Mouse (Mus musculus): Measurements from ENCODE around the gene Timm23. TPM values are rescaled to one million over a fixed set of nuclear protein-coding genes. Genes with fewer than 3 reads are reported as not detected.

Timm23 gene
- polyA plus RNA-seq (2015; fragmentation: Nextera tagmentation; extraction: Ambion mirVana), result 248 and 274 TPM in 2 replicates

DNA sequence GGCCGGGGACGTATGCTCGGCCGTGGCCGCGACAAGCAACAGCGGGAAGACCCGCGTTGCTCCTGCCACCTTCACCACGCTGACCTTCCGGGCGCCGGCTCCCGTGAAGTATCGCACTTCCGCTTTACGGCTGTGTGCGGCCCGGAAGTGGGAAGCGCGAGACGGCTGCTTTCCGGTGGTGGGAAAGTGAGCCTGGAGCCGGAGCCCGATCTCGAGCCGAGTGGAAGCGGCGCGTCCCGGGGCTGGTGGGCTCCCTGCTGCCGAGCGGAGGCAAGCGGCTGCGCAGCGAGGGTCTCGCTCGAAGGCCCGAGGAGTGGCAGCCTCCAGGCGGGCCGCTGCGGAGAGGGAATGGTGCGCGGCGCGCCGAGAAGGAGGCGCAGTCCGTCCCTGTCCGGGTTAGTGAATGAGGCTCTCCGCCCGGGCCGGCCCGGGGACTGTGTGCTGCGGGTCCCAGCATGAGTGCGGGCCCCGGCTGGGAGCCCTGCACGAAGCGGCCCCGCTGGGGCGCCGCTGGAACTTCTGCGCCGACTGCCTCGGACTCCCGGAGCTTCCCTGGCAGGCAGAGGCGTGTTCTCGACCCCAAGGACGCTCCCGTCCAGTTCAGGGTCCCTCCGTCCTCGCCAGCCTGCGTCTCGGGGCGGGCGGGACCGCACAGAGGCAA is at the start of gene Timm23, which contains the start of gene Parg:
TSS of gene Timm23 (minus strand) at position 108 of the 661 bp plus-strand sequence.
TSS of gene Parg (plus strand) at position 159 of the 661 bp plus-strand sequence.

GRCm38 (mm10) chr14:32159690-32160246 is 41.9 kb downstream of the Timm23 start, which contains the start of gene Ncoa4:
Ncoa4 (plus strand) TSS chr14:32159865.

DNA sequence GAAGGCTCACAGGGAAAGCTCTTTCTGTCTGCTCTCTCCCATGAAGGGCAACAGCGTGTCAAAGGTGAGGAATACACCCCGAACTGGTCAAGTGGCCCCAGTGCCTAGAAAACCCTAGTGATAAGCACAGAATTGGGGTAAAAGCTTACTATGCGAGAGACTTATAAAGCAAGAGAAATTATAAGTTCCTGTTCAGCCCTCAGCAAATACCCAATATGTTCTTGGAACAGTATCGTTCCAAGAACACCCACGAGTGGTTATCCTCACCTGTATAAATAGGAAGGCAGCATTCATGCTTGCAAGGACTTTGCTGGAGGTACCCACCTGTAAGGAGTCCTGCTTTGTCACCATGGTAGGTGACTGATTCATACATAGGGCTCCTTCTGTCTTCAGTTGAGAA is 60.0 kb downstream of the Timm23 start, which contains the start of gene Msmb:
TSS of gene Msmb (plus strand) at position 301 of the 400 bp plus-strand sequence.

Other genes starting within 250 kb of the Timm23 start
- 0.65 and 0.78 TPM in 2 replicates for gene Galnt15, start 172.9 kb downstream of the Timm23 start, polyA plus RNA-seq (2015; fragmentation: Nextera tagmentation; extraction: Ambion mirVana)
- gene Oxnad1, start 116.5 kb downstream of the Timm23 start, polyA plus RNA-seq (2015; fragmentation: Nextera tagmentation; extraction: Ambion mirVana), result 24.3 and 25.2 TPM in 2 replicates
- 72.8 and 73.7 TPM in 2 replicates for gene Dph3, start 116.2 kb downstream of the Timm23 start, polyA plus RNA-seq (2015; fragmentation: Nextera tagmentation; extraction: Ambion mirVana)
- gene Msmb, start 59.9 kb downstream of the Timm23 start, polyA plus RNA-seq (2015; fragmentation: Nextera tagmentation; extraction: Ambion mirVana), result not detected in 2 replicates
- 83.7 and 87.3 TPM in 2 replicates for gene Ncoa4, start 42.0 kb downstream of the Timm23 start, polyA plus RNA-seq (2015; fragmentation: Nextera tagmentation; extraction: Ambion mirVana)
- gene Parg, start 51 bp upstream of the Timm23 start, polyA plus RNA-seq (2015; fragmentation: Nextera tagmentation; extraction: Ambion mirVana), result 22.1 and 24.5 TPM in 2 replicates
- gene Ogdhl, start 120.1 kb upstream of the Timm23 start, polyA plus RNA-seq (2015; fragmentation: Nextera tagmentation; extraction: Ambion mirVana), result 18.3 and 19.7 TPM in 2 replicates
- 0.62 and 1.1 TPM in 2 replicates for gene 1700024G13Rik, start 186.5 kb upstream of the Timm23 start, polyA plus RNA-seq (2015; fragmentation: Nextera tagmentation; extraction: Ambion mirVana)

All from neural tube, postnatal 0 days (tissue).